Mouse (Mus musculus): ENCODE data around the gene Gimap5. TPM values are rescaled to one million over a fixed set of nuclear protein-coding genes. Genes with fewer than 3 reads are reported as not detected.

Gimap5 gene
- total and polyA plus RNA-seq, 3 experiments, result 0.05 TPM; not detected in 2

- peaks cover 10% of the 10 kb centered on the region; the same call in 1 of the 2 replicates for H3K27me3 ChIP-seq (ENCODE audit: insufficient read depth, low read length)
- TF ChIP-seq POLR2AphosphoS5 (IDR thresholded peaks at IDR 0.05; ENCODE audit: insufficient replicate concordance, low read depth, low read length), result no peak
- no peak for TF ChIP-seq GATA2 (IDR thresholded peaks at IDR 0.05; ENCODE audit: borderline replicate concordance, low read depth, low read length)
- no peak for TF ChIP-seq TAL1 (conservative IDR thresholded peaks at IDR 0.05; ENCODE audit: low read depth, low read length)
- TF ChIP-seq CTCF (IDR thresholded peaks at IDR 0.05; ENCODE audit: low read depth, low read length), result no peak
- TF ChIP-seq GATA1 (IDR thresholded peaks at IDR 0.05; ENCODE audit: borderline replicate concordance, low read length), result no peak
- H3K9me3 ChIP-seq (replicated peaks), result no peaks in the 10 kb centered on the region
- no peaks in the 10 kb centered on the region for H3K36me3 ChIP-seq (replicated peaks)
- ATAC-seq (ENCODE audit: extremely low read depth, insufficient number of reproducible peaks, low FRiP score, poor library complexity, severe bottlenecking), result no peak
- H3K4me1 ChIP-seq (ENCODE audit: insufficient read depth, low read depth, low read length), result no peaks in the 10 kb centered on the region
- DNase-seq (ENCODE audit: low spot score), result no peak
- H3K4me3 ChIP-seq (ENCODE audit: low read depth, low read length), result no peak overlapping the region
Measured at GRCm38 (mm10) chr6:48700251-48701075, 45.5 kb upstream of the Gimap5 start.

- no peak for TF ChIP-seq TAL1 (conservative IDR thresholded peaks at IDR 0.05; ENCODE audit: low read depth, low read length)
- TF ChIP-seq GATA1 (IDR thresholded peaks at IDR 0.05; ENCODE audit: borderline replicate concordance, low read length), result no peak
- TF ChIP-seq GATA2 (IDR thresholded peaks at IDR 0.05; ENCODE audit: borderline replicate concordance, low read depth, low read length), result no peak
- TF ChIP-seq CTCF (IDR thresholded peaks at IDR 0.05; ENCODE audit: low read depth, low read length), result no peak
- TF ChIP-seq POLR2AphosphoS5 (IDR thresholded peaks at IDR 0.05; ENCODE audit: insufficient replicate concordance, low read depth, low read length), result no peak
- H3K4me3 ChIP-seq (ENCODE audit: low read depth, low read length), result no peak overlapping the region
- peaks cover 15% of the 10 kb centered on the region; the same call in 1 of the 2 replicates for H3K27me3 ChIP-seq (ENCODE audit: insufficient read depth, low read length)
- no peaks in the 10 kb centered on the region for H3K4me1 ChIP-seq (ENCODE audit: insufficient read depth, low read depth, low read length)
- ATAC-seq (ENCODE audit: extremely low read depth, insufficient number of reproducible peaks, low FRiP score, poor library complexity, severe bottlenecking), result no peak
- H3K9me3 ChIP-seq (replicated peaks), result no peaks in the 10 kb centered on the region
- no peaks in the 10 kb centered on the region for H3K36me3 ChIP-seq (replicated peaks)
- no peak for DNase-seq (ENCODE audit: low spot score)
Measured at GRCm38 (mm10) chr6:48702146-48702545, 43.9 kb upstream of the Gimap5 start.

GRCm38 (mm10) chr6:48702601-48703000 lies 43.4 kb upstream of the Gimap5 start:
- no peak for DNase-seq (ENCODE audit: low spot score)
- no peaks in the 10 kb centered on the region for H3K36me3 ChIP-seq (replicated peaks)
- no peaks in the 10 kb centered on the region for H3K4me1 ChIP-seq (ENCODE audit: insufficient read depth, low read depth, low read length)
- no peak for ATAC-seq (ENCODE audit: extremely low read depth, insufficient number of reproducible peaks, low FRiP score, poor library complexity, severe bottlenecking)
- no peaks in the 10 kb centered on the region for H3K9me3 ChIP-seq (replicated peaks)
- peaks cover 15% of the 10 kb centered on the region; the same call in 1 of the 2 replicates for H3K27me3 ChIP-seq (ENCODE audit: insufficient read depth, low read length)
- H3K4me3 ChIP-seq (ENCODE audit: low read depth, low read length), result no peak overlapping the region
- TF ChIP-seq CTCF (IDR thresholded peaks at IDR 0.05; ENCODE audit: low read depth, low read length) (no peak), POLR2AphosphoS5 (IDR thresholded peaks at IDR 0.05; ENCODE audit: insufficient replicate concordance, low read depth, low read length) (no peak), GATA2 (IDR thresholded peaks at IDR 0.05; ENCODE audit: borderline replicate concordance, low read depth, low read length) (no peak), GATA1 (IDR thresholded peaks at IDR 0.05; ENCODE audit: borderline replicate concordance, low read length) (no peak), TAL1 (conservative IDR thresholded peaks at IDR 0.05; ENCODE audit: low read depth, low read length) (no peak)

- Histone ChIP-seq H3K36me3 (replicated peaks) (no peaks in the 10 kb centered on the region), H3K27me3 (ENCODE audit: insufficient read depth, low read length) (peaks cover 11% of the 10 kb centered on the region; the same call in 1 of the 2 replicates), H3K9me3 (replicated peaks) (no peaks in the 10 kb centered on the region), H3K4me1 (ENCODE audit: insufficient read depth, low read depth, low read length) (no peaks in the 10 kb centered on the region), H3K4me3 (ENCODE audit: low read depth, low read length) (no peak overlapping the region)
- ATAC-seq (ENCODE audit: extremely low read depth, insufficient number of reproducible peaks, low FRiP score, poor library complexity, severe bottlenecking) (no peak), DNase-seq (ENCODE audit: low spot score) (no peak)
- TF ChIP-seq POLR2AphosphoS5 (IDR thresholded peaks at IDR 0.05; ENCODE audit: insufficient replicate concordance, low read depth, low read length) (no peak), CTCF (IDR thresholded peaks at IDR 0.05; ENCODE audit: low read depth, low read length) (no peak), GATA1 (IDR thresholded peaks at IDR 0.05; ENCODE audit: borderline replicate concordance, low read length) (no peak), TAL1 (conservative IDR thresholded peaks at IDR 0.05; ENCODE audit: low read depth, low read length) (no peak)
Measured at GRCm38 (mm10) chr6:48704146-48704545, 41.9 kb upstream of the Gimap5 start.

- Histone ChIP-seq H3K36me3 (replicated peaks) (no peaks in the 10 kb centered on the region), H3K9me3 (replicated peaks) (no peaks in the 10 kb centered on the region), H3K4me1 (ENCODE audit: insufficient read depth, low read depth, low read length) (no peaks in the 10 kb centered on the region), H3K4me3 (ENCODE audit: low read depth, low read length) (no peak overlapping the region), H3K27me3 (ENCODE audit: insufficient read depth, low read length) (peaks cover 8% of the 10 kb centered on the region; the same call in 1 of the 2 replicates)
- TF ChIP-seq GATA2 (IDR thresholded peaks at IDR 0.05; ENCODE audit: borderline replicate concordance, low read depth, low read length) (no peak), GATA1 (IDR thresholded peaks at IDR 0.05; ENCODE audit: borderline replicate concordance, low read length) (no peak), POLR2AphosphoS5 (IDR thresholded peaks at IDR 0.05; ENCODE audit: insufficient replicate concordance, low read depth, low read length) (no peak), TAL1 (conservative IDR thresholded peaks at IDR 0.05; ENCODE audit: low read depth, low read length) (no peak), CTCF (IDR thresholded peaks at IDR 0.05; ENCODE audit: low read depth, low read length) (no peak)
- no peak for DNase-seq (ENCODE audit: low spot score)
- no peak for ATAC-seq (ENCODE audit: extremely low read depth, insufficient number of reproducible peaks, low FRiP score, poor library complexity, severe bottlenecking)
Measured at GRCm38 (mm10) chr6:48706130-48706529, 39.9 kb upstream of the Gimap5 start.

- Histone ChIP-seq H3K4me3 (ENCODE audit: low read depth, low read length) (no peak within 1 kb of the TSS), H3K9me3 (replicated peaks) (no peaks in the 10 kb centered on the region), H3K36me3 (replicated peaks) (no peaks in the 10 kb centered on the region), H3K27me3 (ENCODE audit: insufficient read depth, low read length) (no peaks in the 10 kb centered on the region), H3K4me1 (ENCODE audit: insufficient read depth, low read depth, low read length) (no peaks in the 10 kb centered on the region)
- DNase-seq (ENCODE audit: low spot score), result no peak
- TF ChIP-seq CTCF (IDR thresholded peaks at IDR 0.05; ENCODE audit: low read depth, low read length) (no peak), TAL1 (conservative IDR thresholded peaks at IDR 0.05; ENCODE audit: low read depth, low read length) (no peak), GATA2 (IDR thresholded peaks at IDR 0.05; ENCODE audit: borderline replicate concordance, low read depth, low read length) (no peak), GATA1 (IDR thresholded peaks at IDR 0.05; ENCODE audit: borderline replicate concordance, low read length) (no peak), POLR2AphosphoS5 (IDR thresholded peaks at IDR 0.05; ENCODE audit: insufficient replicate concordance, low read depth, low read length) (no peak)
- ATAC-seq (ENCODE audit: extremely low read depth, insufficient number of reproducible peaks, low FRiP score, poor library complexity, severe bottlenecking), result no peak
Measured at GRCm38 (mm10) chr6:48718455-48718854, 27.5 kb upstream of the Gimap5 start, which contains the start of the genes Gm28053 and Gimap7. Gm28053 (plus strand) TSS chr6:48718607. Gimap7 (plus strand) TSS chr6:48718621.

Data from G1E (cell line).